Mouse (Mus musculus) cerebellum, postnatal 4 days (tissue): ENCODE measurements around the gene Prph2.

Experiments
- DNase-seq, 2 experiments: peaks; one replicate each; pipeline ENCODE4 v3.0.0; 2022; ENCODE audit warnings: low spot score in 2 of 2, mixed read lengths in 1 of 2

Prph2 gene

GRCm38 (mm10) chr17:46963186-46963585 is 52.9 kb downstream of the Prph2 start:
- no peak for DNase-seq

DNA sequence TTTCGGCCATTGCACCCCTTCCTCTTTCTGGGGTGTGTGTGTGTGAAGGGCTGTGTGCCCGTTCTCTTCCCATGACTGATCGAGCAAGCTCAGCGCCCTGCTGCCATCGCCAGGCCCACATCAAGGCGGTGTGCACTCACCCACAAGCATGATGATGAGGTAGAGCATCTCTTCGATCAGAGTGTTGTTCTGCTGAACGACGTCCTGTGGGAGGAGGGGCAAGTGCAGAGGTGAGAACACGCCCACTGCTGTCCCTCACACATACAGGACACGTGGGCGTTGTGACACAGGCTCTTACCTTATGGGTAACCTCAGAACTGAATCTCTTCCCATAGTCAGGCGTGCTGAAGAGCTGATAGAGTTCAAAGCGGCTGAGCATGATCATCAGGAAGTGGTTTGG is 56.6 kb downstream of the Prph2 start:
- no peak for DNase-seq

- DNase-seq: no peak
These were observed 62.3 kb downstream of the Prph2 start for GRCm38 (mm10) chr17:46972603-46973002.
